Mouse (Mus musculus) embryonic facial prominence, embryonic 10.5 days (tissue): ENCODE measurements around the gene Trpc2. TPM values are rescaled to one million over a fixed set of nuclear protein-coding genes. Genes with fewer than 3 reads are reported as not detected.

Source experiments
- DNase-seq: peaks from one replicate; pipeline ENCODE4 v3.0.0-alpha.2; 2017; ENCODE audit warnings: low spot score
- H3K27ac ChIP-seq: fragments of 300-500 bp; sonication (generic); replicated peaks from 2 replicates; pipeline ENCODE4 v1.5.1; 2016; ENCODE audit warnings: mild to moderate bottlenecking
- H3K27me3 ChIP-seq: fragments of 300-500 bp; sonication (generic); replicated peaks from 2 replicates; pipeline ENCODE4 v1.6.1; 2016; ENCODE audit warnings: low read depth, mild to moderate bottlenecking; ENCODE audit not compliant: poor library complexity, severe bottlenecking
- H3K36me3 ChIP-seq: fragments of 300-500 bp; sonication (generic); replicated peaks from 2 replicates; pipeline ENCODE4 v1.6.1; 2016; ENCODE audit warnings: mild to moderate bottlenecking, moderate library complexity
- H3K4me1 ChIP-seq: fragments of 300-500 bp; sonication (generic); 2 replicates; pipeline ENCODE4 v1.6.1; 2016
- H3K4me3 ChIP-seq: fragments of 300-500 bp; sonication (generic); 2 replicates; pipeline ENCODE4 v1.5.1; 2016; ENCODE audit warnings: mild to moderate bottlenecking, moderate library complexity
- H3K9me3 ChIP-seq: fragments of 300-500 bp; sonication (generic); 2 replicates; pipeline ENCODE4 v1.6.1; 2016; ENCODE audit warnings: mild to moderate bottlenecking
- WGBS: fragments of 180-500 bp; shearing (Covaris S2); methylation state at CpG from one replicate; pipeline ENCODE4 v1.1.7; 2016; 5-methylcytosine and 5-hydroxymethylcytosine counted together
- polyA plus RNA-seq: library from polyadenylated mRNA; unstranded; fragments of >200 nt; fragmentation: Nextera tagmentation; extraction: Ambion mirVana; gene quantifications from 2 replicates; pipeline ENCODE4 v1.2.1, GENCODE M21; 2016

Trpc2 gene
- polyA plus RNA-seq, 1 experiment from 2014 or later: 0.17 TPM

DNA sequence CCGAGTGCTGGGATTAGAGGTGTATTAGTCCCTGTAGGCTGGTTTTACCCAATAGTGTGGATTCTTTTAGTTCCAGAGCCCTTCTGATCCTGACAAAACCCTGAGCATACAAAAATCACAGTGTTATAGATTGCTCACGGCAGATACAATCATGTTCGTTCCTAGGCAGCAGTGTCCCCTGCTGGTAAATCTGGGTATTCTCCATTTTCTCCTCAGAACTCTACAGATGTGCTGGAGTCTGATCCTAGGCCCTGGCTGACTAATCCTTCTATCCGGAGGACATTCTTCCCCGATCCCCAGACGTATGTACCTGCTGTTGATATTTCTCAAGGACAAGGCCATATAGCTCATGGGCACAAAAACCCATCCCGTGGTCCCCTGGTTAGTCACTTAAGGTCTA, 4.4 kb upstream of the Trpc2 start:
- H3K27ac ChIP-seq: no peak overlapping the region
- H3K9me3 ChIP-seq: no peaks in the 10 kb centered on the region
- no peaks in the 10 kb centered on the region for H3K4me1 ChIP-seq
- no peak for DNase-seq
- H3K27me3 ChIP-seq: no peaks in the 10 kb centered on the region
- H3K36me3 ChIP-seq: peaks cover 98% of the 10 kb centered on the region
- WGBS: 82% methylated on average over 7 of the region's 7 CpGs
- H3K4me3 ChIP-seq: no peak overlapping the region

DNA sequence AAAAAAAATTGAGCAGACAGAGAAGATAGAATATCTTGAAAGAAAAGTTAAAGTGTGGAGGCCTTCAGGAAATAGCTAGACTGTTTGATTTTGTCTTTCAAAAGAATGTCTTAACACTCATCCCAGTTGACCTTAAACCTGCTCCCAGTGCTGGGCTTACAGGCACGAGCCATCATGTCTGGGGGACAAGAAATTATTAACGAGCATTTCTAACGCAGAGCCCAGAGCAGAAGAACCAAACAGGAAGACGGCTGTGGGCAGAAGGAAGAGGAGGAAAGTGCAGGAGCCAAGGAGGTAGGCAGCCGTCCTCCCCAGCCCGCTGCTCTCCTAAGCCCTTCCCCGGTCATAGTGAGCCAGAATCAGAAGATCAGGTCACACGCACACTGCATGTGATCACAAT, 2.6 kb upstream of the Trpc2 start:
- no peak overlapping the region for H3K27ac ChIP-seq
- peaks cover 98% of the 10 kb centered on the region for H3K36me3 ChIP-seq
- no peaks in the 10 kb centered on the region for H3K9me3 ChIP-seq
- H3K4me3 ChIP-seq: no peak overlapping the region
- DNase-seq: no peak
- H3K27me3 ChIP-seq: no peaks in the 10 kb centered on the region
- WGBS: 93% methylated on average over 8 of the region's 8 CpGs
- H3K4me1 ChIP-seq: no peaks in the 10 kb centered on the region

DNA sequence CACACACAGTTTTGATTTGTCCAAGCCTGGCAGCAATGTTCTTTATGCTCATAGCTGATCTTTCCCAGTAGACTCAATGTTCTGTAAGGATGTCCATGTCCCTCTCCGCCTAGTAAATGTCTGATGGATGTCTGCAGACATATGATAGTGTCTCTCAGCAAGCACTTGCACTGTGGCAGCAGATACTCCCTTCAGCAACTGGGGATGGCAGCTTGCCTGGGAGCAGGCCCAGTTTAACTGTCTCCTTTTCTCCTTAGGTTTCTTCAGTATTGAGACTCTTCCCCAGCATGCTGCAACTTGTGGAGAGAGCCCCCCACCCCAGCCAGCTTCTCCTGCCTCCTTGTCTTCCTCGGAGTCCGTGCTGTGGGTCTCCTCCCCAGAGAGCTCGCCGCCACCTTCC, 1.1 kb upstream of the Trpc2 start:
- Histone ChIP-seq H3K36me3 (peaks cover 99% of the 10 kb centered on the region), H3K27ac (no peak overlapping the region), H3K4me3 (no peak overlapping the region), H3K9me3 (no peaks in the 10 kb centered on the region), H3K27me3 (no peaks in the 10 kb centered on the region), H3K4me1 (no peaks in the 10 kb centered on the region)
- 96% methylated on average over 5 of the region's 5 CpGs for WGBS
- DNase-seq: no peak

DNA sequence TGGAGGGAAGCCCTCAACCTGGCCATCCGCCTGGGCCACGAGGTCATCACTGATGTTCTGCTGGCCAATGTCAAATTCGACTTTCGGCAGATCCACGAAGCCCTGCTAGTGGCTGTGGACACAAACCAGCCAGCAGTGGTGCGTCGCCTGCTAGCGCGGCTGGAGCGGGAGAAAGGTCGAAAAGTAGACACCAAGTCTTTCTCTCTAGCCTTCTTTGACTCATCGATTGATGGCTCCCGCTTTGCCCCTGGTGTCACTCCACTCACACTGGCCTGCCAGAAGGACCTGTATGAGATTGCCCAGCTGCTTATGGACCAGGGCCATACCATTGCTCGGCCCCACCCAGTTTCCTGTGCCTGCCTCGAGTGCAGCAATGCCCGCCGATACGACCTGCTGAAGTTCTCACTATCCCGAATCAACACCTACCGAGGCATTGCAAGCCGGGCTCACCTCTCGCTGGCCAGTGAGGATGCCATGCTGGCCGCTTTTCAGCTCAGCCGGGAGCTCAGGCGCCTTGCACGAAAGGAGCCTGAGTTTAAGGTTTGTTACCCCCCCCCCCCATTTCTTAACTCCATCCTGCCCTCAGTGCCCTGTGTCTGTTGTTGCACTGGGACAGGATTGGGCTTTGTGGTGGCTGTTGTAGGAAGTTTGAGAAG, 1.3 kb downstream of the Trpc2 start:
- WGBS: 94% methylated on average over 26 of the region's 26 CpGs
- no peak overlapping the region for H3K4me3 ChIP-seq
- no peak for DNase-seq
- H3K27ac ChIP-seq: no peak overlapping the region
- no peaks in the 10 kb centered on the region for H3K4me1 ChIP-seq
- H3K36me3 ChIP-seq: peaks cover 98% of the 10 kb centered on the region
- H3K27me3 ChIP-seq: no peaks in the 10 kb centered on the region
- no peaks in the 10 kb centered on the region for H3K9me3 ChIP-seq

DNA sequence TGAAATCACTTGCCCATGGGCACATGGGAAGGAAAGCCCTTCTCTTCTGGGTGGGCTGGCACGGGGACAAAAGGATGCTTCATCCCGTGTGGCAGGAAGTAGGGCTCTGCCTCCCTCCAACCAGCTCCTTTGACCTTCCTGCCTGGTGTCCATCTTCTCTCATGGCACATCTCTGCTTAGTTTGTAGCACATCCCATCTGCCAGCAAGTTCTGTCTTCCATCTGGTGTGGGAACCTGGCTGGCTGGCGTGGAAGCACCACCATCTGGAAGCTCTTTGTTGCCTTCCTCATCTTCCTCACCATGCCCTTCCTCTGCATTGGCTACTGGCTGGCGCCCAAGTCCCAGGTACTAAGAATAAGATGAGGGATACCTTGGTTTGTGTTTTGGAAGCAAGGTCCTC, 4.4 kb downstream of the Trpc2 start:
- no peak overlapping the region for H3K27ac ChIP-seq
- no peaks in the 10 kb centered on the region for H3K27me3 ChIP-seq
- H3K36me3 ChIP-seq: peaks cover 87% of the 10 kb centered on the region
- no peaks in the 10 kb centered on the region for H3K9me3 ChIP-seq
- 84% methylated on average over 4 of the region's 4 CpGs for WGBS
- no peaks in the 10 kb centered on the region for H3K4me1 ChIP-seq
- H3K4me3 ChIP-seq: no peak overlapping the region
- DNase-seq: no peak

DNA sequence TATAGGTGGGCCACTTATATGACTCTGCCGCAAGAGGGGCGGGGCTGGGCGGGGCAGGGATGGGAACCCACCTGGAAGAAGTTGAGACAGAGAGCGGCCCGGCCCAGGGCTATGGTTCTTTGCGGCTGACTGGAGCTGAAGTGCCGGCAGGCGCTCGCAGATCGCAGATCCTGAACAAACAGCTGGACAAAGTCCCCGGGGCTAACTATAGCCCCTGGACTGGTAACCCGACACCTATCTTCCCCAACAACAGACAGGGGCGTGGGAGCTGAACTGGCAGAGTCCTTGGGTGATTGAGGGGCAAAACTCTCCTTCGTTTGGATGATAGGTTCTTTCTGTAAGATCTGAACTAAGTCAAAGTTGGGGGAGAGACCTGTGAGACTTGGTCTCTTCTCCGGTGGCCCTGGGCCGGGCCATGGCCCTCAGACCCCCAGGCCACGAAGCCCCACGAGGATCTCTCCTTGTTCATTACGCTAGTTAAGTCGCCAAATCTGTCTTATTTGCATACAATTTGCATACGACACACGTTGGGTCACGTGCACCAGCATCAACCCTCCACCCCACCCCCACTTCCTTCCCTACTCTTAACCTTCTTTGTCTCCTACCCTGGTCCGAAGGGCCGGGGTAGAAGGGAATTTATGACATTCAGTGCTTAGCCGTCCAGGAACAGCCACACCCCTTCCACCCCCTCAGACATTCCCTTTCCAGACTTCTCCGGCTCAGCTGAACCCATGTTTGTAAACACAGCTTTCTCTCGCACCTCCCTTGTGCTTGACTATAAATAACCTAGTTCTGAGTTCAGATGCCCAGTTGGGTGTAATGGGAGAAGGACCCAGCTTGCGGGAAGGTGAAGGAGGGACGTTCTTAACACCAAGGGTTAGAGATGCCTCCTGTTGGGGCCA, 17.1 kb downstream of the Trpc2 start:
- Histone ChIP-seq H3K36me3 (peaks cover 11% of the 10 kb centered on the region), H3K9me3 (no peaks in the 10 kb centered on the region), H3K27ac (peak overlapping the region; percentile 71), H3K4me1 (peaks cover 38% of the 10 kb centered on the region), H3K27me3 (peaks cover 9% of the 10 kb centered on the region; the same call in 1 of the 2 replicates), H3K4me3 (peak overlapping the region; percentile 52)
- WGBS: 5% methylated on average over 30 of the region's 30 CpGs
- peak; percentile 72 for DNase-seq

DNA sequence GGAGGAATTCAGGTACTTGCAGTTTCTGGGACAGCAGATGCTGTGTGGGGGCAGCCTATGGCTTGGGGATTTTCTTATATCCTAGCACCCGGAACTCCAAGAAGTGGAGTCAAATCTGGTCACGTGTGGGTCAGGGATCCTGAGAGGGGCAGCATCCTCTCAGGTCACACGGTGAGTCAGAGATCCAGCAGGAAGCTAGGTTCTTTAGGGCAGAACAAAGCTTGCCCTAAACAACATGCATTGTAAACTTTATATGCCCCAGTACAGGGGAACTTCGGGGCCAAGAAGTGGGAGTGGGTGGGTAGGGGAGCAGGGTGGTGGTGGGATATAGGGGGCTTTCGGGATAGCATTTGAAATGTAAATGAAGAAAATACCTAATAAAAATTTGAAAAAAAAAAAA, 18.0 kb downstream of the Trpc2 start:
- DNase-seq: no peak
- peaks cover 9% of the 10 kb centered on the region; the same call in 1 of the 2 replicates for H3K27me3 ChIP-seq
- H3K27ac ChIP-seq: peak overlapping the region; percentile 71; the same call in 1 of the 2 replicates
- no peak overlapping the region for H3K4me3 ChIP-seq
- 53% methylated on average over 5 of the region's 5 CpGs for WGBS
- H3K36me3 ChIP-seq: peaks cover 7% of the 10 kb centered on the region; the same call in 1 of the 2 replicates
- peaks cover 38% of the 10 kb centered on the region for H3K4me1 ChIP-seq
- H3K9me3 ChIP-seq: no peaks in the 10 kb centered on the region

DNA sequence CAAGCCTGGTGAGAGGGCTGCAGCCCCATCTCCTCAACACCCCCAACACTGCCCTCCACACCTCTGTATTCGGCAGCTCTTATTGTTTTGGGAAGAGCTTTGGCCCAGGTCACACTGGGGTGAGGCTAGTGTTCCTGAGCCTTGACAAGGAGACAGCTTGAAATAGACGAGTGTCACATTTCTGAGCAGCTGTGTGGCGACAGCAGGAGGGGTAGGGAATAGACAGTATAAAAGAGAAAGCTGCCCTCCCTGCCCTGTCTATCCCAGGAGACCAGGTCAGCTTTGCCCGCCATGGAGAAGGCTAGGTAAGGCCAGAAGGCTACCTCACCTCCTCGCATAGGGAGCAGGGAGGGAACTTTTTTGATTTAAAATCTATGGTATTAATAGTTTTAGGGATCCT, 18.6 kb downstream of the Trpc2 start, which contains the start of gene Art1:
Gene Art1 (plus strand): TSS at position 257 of the 400 bp plus-strand sequence.
- 36% methylated on average over 5 of the region's 5 CpGs for WGBS
- Histone ChIP-seq H3K27ac (peak within 1 kb of the TSS; percentile 71; the same call in 1 of the 2 replicates), H3K4me3 (peak within 1 kb of the TSS; percentile 3), H3K4me1 (peaks cover 38% of the 10 kb centered on the region), H3K27me3 (peaks cover 14% of the 10 kb centered on the region; the same call in 1 of the 2 replicates), H3K9me3 (no peaks in the 10 kb centered on the region), H3K36me3 (peaks cover 6% of the 10 kb centered on the region; the same call in 1 of the 2 replicates)
- no peak for DNase-seq

DNA sequence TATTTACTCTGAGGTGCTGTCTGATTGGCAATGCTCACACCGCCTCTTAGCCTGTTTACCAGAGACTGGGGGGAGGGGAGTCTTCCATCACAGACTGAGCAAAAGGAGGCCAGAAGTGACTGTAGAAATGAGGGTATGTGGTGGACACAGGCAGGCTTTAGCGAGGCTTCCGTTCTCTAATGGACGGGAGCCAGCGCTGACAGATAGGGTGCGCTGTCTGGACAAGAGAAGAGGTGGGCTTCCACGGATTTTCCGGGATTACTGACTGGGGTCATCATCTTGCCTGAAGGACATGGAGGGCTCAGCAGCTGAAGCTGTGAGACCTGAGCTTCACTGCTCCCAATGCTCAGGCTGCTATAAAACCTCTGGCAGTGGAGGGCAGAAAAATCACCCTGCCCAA, 19.3 kb downstream of the Trpc2 start:
- Histone ChIP-seq H3K9me3 (no peaks in the 10 kb centered on the region), H3K27me3 (peaks cover 19% of the 10 kb centered on the region; the same call in 1 of the 2 replicates), H3K4me3 (no peak overlapping the region), H3K27ac (peak overlapping the region; percentile 10; the same call in 1 of the 2 replicates), H3K4me1 (peaks cover 45% of the 10 kb centered on the region), H3K36me3 (peaks cover 6% of the 10 kb centered on the region; the same call in 1 of the 2 replicates)
- WGBS: 43% methylated on average over 8 of the region's 8 CpGs
- no peak for DNase-seq

DNA sequence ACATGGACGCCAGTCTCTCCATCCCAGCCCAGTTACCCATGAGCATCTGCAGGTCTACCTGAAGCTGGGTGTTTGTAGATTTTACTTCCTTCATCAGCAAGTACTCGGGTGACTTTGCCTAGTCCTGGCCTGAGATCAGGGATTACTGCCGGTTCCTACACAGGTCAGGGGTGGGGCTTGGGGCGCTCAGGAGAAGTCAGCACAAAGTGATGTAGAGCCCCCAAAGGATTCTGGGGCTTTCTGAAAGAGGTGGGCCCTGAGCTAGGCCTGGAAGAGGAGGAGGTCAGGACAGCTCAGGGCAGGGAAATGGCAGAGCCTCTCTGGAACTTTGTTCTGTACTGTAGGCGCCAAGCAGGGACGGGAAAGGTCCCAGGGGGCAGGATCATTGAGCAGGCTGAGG, 19.8 kb downstream of the Trpc2 start:
- H3K36me3 ChIP-seq: peaks cover 4% of the 10 kb centered on the region; the same call in 1 of the 2 replicates
- H3K4me1 ChIP-seq: peaks cover 46% of the 10 kb centered on the region
- H3K9me3 ChIP-seq: no peaks in the 10 kb centered on the region
- no peak overlapping the region for H3K4me3 ChIP-seq
- no peak for DNase-seq
- H3K27ac ChIP-seq: peak overlapping the region; percentile 10; the same call in 1 of the 2 replicates
- peaks cover 23% of the 10 kb centered on the region for H3K27me3 ChIP-seq
- 41% methylated on average over 6 of the region's 6 CpGs for WGBS

DNA sequence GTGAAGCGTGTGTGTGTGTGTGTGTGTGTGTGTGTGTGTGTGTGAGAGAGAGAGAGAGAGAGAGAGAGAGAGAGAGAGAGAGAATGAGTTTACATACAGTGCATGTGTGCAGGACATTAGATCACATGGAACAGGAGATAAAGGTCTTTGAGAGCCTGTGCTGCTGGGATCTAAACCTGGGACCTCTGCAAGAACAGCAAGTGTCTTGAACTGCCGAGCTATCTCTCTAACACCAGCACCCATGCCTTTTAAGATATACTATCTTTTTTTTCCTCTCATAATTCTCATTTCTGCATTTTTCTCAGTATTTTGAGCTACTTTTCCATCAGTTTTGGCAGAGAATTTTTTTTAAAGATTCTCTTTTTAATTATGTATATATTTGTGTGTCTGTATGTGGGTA, 20.6 kb downstream of the Trpc2 start:
- H3K4me3 ChIP-seq: no peak overlapping the region
- peaks cover 46% of the 10 kb centered on the region for H3K4me1 ChIP-seq
- H3K27me3 ChIP-seq: peaks cover 23% of the 10 kb centered on the region
- H3K36me3 ChIP-seq: no peaks in the 10 kb centered on the region
- DNase-seq: no peak
- 82% methylated on average over 2 of the region's 2 CpGs for WGBS
- H3K27ac ChIP-seq: no peak overlapping the region
- H3K9me3 ChIP-seq: no peaks in the 10 kb centered on the region

DNA sequence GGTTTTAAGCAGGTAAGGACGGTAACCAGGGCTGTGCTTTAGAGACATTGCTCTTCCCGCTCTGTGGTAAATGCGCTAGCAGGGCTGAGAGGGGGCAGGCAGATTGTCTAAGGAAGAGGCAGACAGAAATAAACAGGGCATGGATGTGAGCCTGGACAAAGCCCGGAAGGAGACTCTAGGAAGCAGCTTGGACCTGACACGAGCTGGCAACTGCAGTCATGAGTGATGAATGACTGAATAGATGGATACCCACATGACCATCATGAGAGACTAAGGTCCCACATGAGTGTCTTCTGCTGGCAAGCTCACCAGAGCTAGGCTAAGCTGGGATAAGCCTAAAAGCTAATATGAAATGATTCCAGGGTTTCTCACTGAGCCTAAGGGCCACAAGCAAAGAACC, 21.2 kb downstream of the Trpc2 start:
- 81% methylated on average over 5 of the region's 5 CpGs for WGBS
- Histone ChIP-seq H3K4me1 (peaks cover 46% of the 10 kb centered on the region), H3K9me3 (no peaks in the 10 kb centered on the region), H3K4me3 (no peak overlapping the region), H3K36me3 (no peaks in the 10 kb centered on the region), H3K27me3 (peaks cover 18% of the 10 kb centered on the region), H3K27ac (no peak overlapping the region)
- DNase-seq: no peak
